Mouse (Mus musculus) lung, postnatal 10 days (tissue): ENCODE measurements around the gene Ap5b1.

Experiments used
- DNase-seq: peaks from one replicate; pipeline ENCODE4 v3.0.0; 2021

The Ap5b1 gene

GRCm38 (mm10) chr19:5612762-5613411, 45.1 kb downstream of the Ap5b1 start:
- DNase-seq: no peak

- DNase-seq: peak; percentile 83
Observed at GRCm38 (mm10) chr19:5614953-5615352, 47.1 kb downstream of the Ap5b1 start.

GRCm38 (mm10) chr19:5620007-5620406, 52.2 kb downstream of the Ap5b1 start:
- DNase-seq: no peak
